Mouse (Mus musculus) stomach, embryonic 15.5 days (tissue): ENCODE measurements at regions not wholly inside any gene's neighbourhood (a gene's known extent, or its start where the extent isn't known, plus 50 kb on each side); places are given as distances from the start of the nearest gene placed in this dataset.

Experiments used
- ATAC-seq: fragments of 200-750 bp; cut with Nextera tagmentation; 2 replicates; pipeline ENCODE4 v1.8.0; 2017; ENCODE audit warnings: low read depth, moderate number of reproducible peaks, moderate TSS enrichment; ENCODE audit not compliant: insufficient read depth, low FRiP score
- H3K27ac ChIP-seq: fragments of 300-500 bp; sonication (generic); 2 replicates; pipeline ENCODE4 v1.5.1; 2015; ENCODE audit warnings: mild to moderate bottlenecking, inconsistent platforms
- H3K27me3 ChIP-seq: fragments of 300-500 bp; sonication (generic); replicated peaks from 2 replicates; pipeline ENCODE4 v1.6.1; 2015; ENCODE audit warnings: inconsistent platforms
- H3K36me3 ChIP-seq: fragments of 300-500 bp; sonication (generic); 2 replicates; pipeline ENCODE4 v1.6.1; 2015; ENCODE audit warnings: inconsistent platforms
- H3K4me1 ChIP-seq: fragments of 300-500 bp; sonication (generic); 2 replicates; pipeline ENCODE4 v1.6.1; 2015; ENCODE audit warnings: inconsistent platforms
- H3K4me2 ChIP-seq: fragments of 300-500 bp; sonication (generic); 2 replicates; pipeline ENCODE4 v1.6.1; 2015; ENCODE audit warnings: mild to moderate bottlenecking, inconsistent platforms
- H3K4me3 ChIP-seq: fragments of 300-500 bp; sonication (generic); replicated peaks from 2 replicates; pipeline ENCODE4 v1.5.1; 2015; ENCODE audit warnings: inconsistent platforms
- H3K9ac ChIP-seq: fragments of 300-500 bp; sonication (generic); 2 replicates; pipeline ENCODE4 v1.6.1; 2015; ENCODE audit warnings: inconsistent platforms
- H3K9me3 ChIP-seq: fragments of 300-500 bp; sonication (generic); 2 replicates; pipeline ENCODE4 v1.6.1; 2016; ENCODE audit warnings: inconsistent platforms
- WGBS: fragments of 180-500 bp; shearing (Covaris S2); methylation state at CpG from one replicate; pipeline ENCODE4 v1.1.7; 2015; 5-methylcytosine and 5-hydroxymethylcytosine counted together

GRCm38 (mm10) chr3:74657170-74657569 lies 507.7 kb downstream of the Zbbx start:
- no peak overlapping the region for H3K4me2 ChIP-seq
- no peak overlapping the region for H3K4me3 ChIP-seq
- H3K27ac ChIP-seq = no peak overlapping the region
- ATAC-seq = no peak
- H3K36me3 ChIP-seq = no peaks in the 10 kb centered on the region
- no peak overlapping the region for H3K9ac ChIP-seq
- no peaks in the 10 kb centered on the region for H3K9me3 ChIP-seq
- H3K27me3 ChIP-seq = no peaks in the 10 kb centered on the region
- H3K4me1 ChIP-seq = no peaks in the 10 kb centered on the region

GRCm38 (mm10) chr3:74632623-74633022 lies 532.2 kb downstream of the Zbbx start:
- H3K36me3 ChIP-seq = no peaks in the 10 kb centered on the region
- no peaks in the 10 kb centered on the region for H3K4me1 ChIP-seq
- H3K27ac ChIP-seq = no peak overlapping the region
- H3K9ac ChIP-seq = no peak overlapping the region
- H3K4me3 ChIP-seq = no peak overlapping the region
- no peak overlapping the region for H3K4me2 ChIP-seq
- H3K9me3 ChIP-seq = no peaks in the 10 kb centered on the region
- no peak for ATAC-seq
- H3K27me3 ChIP-seq = no peaks in the 10 kb centered on the region

DNA sequence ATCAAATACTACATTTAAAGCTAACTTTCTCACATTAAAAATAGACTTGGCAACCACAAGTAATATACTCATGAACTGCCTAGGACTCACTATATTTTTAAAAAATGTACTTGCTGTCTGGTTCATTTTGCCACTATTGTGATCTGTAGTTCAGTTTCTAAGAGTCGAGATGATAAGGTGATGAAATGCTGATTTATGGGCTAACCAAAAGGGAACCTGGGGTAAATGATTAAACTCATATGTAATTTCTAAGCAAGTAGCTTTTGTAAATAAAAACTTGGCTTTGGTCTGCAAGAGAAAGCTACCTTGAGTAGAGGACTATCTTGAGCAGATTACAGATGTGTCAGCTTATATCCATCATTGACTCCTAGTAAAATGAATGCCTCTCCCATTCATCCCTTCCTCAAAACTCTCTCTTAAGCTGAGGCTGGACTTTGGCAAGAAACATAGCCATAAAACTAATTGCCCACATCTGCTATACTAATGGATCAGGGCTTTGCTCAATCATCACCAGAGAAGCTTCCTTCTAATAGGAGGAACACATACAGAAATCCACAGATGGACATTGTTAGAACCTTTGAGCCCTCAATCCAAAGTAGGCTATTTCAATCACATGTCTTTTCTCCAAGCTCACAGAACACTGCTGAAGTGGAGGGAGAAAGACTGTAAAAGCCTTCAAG lies 563.4 kb downstream of the Zbbx start:
- H3K27me3 ChIP-seq = no peaks in the 10 kb centered on the region
- no peaks in the 10 kb centered on the region for H3K36me3 ChIP-seq
- H3K4me2 ChIP-seq = no peak overlapping the region
- H3K4me3 ChIP-seq = no peak overlapping the region
- H3K27ac ChIP-seq = no peak overlapping the region
- no peaks in the 10 kb centered on the region for H3K4me1 ChIP-seq
- 70% methylated on average over 1 of the region's 1 CpGs for WGBS
- no peak overlapping the region for H3K9ac ChIP-seq
- no peaks in the 10 kb centered on the region for H3K9me3 ChIP-seq
- ATAC-seq = no peak

DNA sequence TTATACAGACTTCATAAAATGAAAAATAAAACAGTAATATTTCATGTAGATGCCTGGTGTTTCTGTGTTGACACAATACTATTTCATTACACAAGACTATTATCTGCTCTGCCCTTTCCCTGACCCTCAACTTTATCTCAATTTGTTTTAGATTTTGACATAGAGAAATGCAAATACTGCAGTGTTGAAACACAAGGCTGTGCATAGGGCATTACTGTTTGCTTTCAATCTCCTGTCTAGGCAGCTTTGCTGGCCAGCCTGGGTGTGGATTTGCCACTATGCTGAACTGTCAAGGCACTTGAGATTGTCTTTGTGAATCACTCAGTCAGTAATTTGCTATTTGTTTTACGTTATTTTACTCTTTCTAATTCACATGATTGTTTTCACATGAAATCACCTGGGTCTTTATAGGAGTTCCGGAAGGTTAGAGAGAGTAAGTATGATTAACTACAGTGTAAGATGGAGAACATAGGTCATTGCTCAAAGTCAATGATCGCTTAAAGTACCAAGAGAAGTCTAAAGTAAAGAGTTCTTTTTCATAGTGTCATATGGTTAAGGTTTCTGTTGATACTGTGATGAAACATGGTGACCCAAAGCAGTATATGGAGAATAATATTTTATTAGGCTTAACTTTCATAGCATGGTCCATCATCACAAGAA lies 576.0 kb downstream of the Zbbx start:
- no peaks in the 10 kb centered on the region for H3K27me3 ChIP-seq
- no peaks in the 10 kb centered on the region for H3K36me3 ChIP-seq
- no peaks in the 10 kb centered on the region for H3K9me3 ChIP-seq
- peak; percentile 95 for ATAC-seq
- H3K4me2 ChIP-seq = no peak overlapping the region
- H3K27ac ChIP-seq = no peak overlapping the region
- WGBS = 41% methylated on average over 3 of the region's 3 CpGs
- no peak overlapping the region for H3K4me3 ChIP-seq
- 0 out of 2 replicates have a peak, but pooled peaks cover 2% of the 10 kb centered on the region for H3K4me1 ChIP-seq
- H3K9ac ChIP-seq = no peak overlapping the region

GRCm38 (mm10) chr3:74565176-74565575 lies 599.7 kb downstream of the Zbbx start:
- Histone ChIP-seq H3K4me3 (no peak overlapping the region), H3K36me3 (no peaks in the 10 kb centered on the region), H3K9me3 (no peaks in the 10 kb centered on the region), H3K4me2 (no peak overlapping the region), H3K27ac (no peak overlapping the region), H3K27me3 (no peaks in the 10 kb centered on the region), H3K4me1 (no peaks in the 10 kb centered on the region), H3K9ac (no peak overlapping the region)
- no peak for ATAC-seq

- Histone ChIP-seq H3K9me3 (no peaks in the 10 kb centered on the region), H3K4me3 (no peak overlapping the region), H3K36me3 (no peaks in the 10 kb centered on the region), H3K9ac (no peak overlapping the region), H3K27me3 (no peaks in the 10 kb centered on the region), H3K4me2 (no peak overlapping the region), H3K4me1 (no peaks in the 10 kb centered on the region), H3K27ac (no peak overlapping the region)
- no peak for ATAC-seq
- WGBS = 78% methylated on average over 4 of the region's 4 CpGs
Observed at GRCm38 (mm10) chr3:74534795-74535194, 630.0 kb downstream of the Zbbx start.

- Histone ChIP-seq H3K27me3 (no peaks in the 10 kb centered on the region), H3K9ac (no peak overlapping the region), H3K4me1 (no peaks in the 10 kb centered on the region), H3K4me3 (no peak overlapping the region), H3K4me2 (no peak overlapping the region), H3K36me3 (no peaks in the 10 kb centered on the region), H3K9me3 (no peaks in the 10 kb centered on the region), H3K27ac (no peak overlapping the region)
- 64% methylated on average over 2 of the region's 2 CpGs for WGBS
- ATAC-seq = no peak
Observed at GRCm38 (mm10) chr3:74534006-74534698, 630.7 kb downstream of the Zbbx start.

- 70% methylated on average over 1 of the region's 1 CpGs for WGBS
- Histone ChIP-seq H3K27ac (no peak overlapping the region), H3K4me3 (no peak overlapping the region), H3K9ac (no peak overlapping the region), H3K4me1 (no peaks in the 10 kb centered on the region), H3K36me3 (no peaks in the 10 kb centered on the region), H3K9me3 (no peaks in the 10 kb centered on the region), H3K4me2 (no peak overlapping the region), H3K27me3 (no peaks in the 10 kb centered on the region)
- no peak for ATAC-seq
Observed at GRCm38 (mm10) chr3:74483741-74484140, 681.1 kb downstream of the Zbbx start.
